Mouse (Mus musculus): Measurements from ENCODE around the gene Art3.

Gene Art3

DNA sequence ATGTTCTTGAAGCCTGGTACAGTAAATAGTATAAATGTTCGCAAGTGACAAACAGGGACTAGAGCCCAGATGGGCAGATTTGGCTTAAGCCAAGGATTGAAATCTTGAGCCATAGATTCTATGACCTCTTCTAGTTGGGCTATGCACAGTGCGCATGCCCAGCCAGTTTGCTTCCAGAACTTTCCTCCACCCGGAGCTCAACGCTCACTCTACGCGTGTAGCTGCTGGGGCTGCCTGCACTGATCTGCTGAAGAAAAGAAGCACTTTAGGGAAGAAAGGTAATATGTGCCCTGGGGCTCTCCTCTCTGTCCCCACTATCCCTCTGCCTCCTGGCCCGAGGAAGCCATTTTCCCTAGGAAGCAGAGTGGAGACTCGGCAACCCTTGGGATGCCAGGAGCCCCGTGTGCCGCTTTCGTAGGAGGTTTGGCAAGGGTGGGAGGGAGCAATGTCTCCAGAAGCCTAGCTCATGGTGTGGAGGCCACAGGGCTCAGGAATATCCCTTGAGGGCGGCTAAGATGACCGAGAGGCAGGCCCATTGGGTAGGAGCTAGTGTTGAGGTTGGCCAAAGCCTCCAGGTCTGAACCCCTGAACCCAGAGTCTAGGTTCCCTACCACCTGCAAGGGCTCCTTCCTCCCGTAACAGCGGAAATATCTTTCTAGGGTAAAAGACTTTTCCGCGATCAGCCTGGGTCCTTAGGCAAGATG, at the start of gene Art3:
Gene Art3 (plus strand): TSS at position 193 of the 704 bp plus-strand sequence.
- no peak for DNase-seq (ENCODE audit: low read depth, low spot score)

DNA sequence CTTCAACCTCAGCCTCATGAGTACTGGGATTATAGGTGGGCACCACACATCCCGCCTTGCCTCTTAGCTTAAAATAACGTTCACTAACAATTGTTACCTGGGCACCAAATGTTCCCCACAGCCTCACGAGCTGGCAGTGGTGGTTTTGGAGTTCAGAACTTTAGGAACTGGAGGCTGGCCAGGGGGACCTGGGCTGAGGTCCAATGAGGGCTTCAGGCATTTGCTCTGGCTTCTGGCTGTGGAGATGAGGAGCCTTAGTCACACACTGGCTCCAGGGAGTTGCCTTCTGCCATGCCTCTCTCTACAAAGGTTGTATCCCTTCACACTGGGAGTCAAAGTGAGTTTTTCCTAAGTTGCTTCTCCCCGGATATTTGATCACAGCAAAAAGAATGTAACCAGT, 49.1 kb upstream of the Art3 start:
- DNase-seq (ENCODE audit: low read depth, low spot score): no peak

- DNase-seq (ENCODE audit: low read depth, low spot score): no peak
Observed at GRCm38 (mm10) chr5:92283107-92283506, 48.5 kb upstream of the Art3 start.

GRCm38 (mm10) chr5:92287840-92288239, 43.8 kb upstream of the Art3 start:
- DNase-seq (ENCODE audit: low read depth, low spot score): no peak

DNA sequence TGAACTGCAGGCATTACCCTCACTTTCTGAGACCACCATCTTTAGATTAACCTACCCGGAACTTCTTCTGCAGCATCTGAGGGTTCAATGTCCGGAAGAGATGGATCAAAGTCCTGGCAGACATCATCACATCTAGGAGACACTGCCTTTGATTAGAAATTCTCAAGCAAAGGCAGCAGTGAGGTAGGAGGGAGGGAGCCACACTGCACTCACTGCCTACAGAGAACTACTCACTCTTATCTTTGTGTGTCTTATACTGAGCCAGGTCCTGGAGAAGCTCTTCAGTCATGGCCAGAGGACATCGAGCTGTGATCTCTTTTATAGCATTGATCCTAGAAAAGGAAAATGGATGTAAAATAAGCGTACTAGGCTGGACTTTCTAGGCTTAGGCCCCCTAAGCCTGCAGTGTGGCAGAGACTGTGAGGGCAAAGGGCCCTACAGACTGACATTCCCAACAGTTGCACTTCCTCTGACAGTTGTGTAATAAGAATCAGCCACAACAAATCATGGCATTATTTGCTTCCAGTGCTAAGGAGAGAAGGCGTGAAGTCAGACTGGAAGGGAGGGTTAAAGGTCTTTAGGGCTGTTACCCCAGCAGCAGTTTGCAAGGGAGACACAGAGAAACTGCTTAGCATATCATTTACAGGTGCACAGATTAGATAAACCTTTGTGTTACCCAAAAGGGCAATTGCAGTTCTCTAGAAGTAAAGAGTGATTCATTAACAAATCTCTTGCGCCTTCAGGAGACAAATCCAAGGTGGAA, 39.8 kb upstream of the Art3 start:
- DNase-seq (ENCODE audit: low read depth, low spot score): no peak

DNA sequence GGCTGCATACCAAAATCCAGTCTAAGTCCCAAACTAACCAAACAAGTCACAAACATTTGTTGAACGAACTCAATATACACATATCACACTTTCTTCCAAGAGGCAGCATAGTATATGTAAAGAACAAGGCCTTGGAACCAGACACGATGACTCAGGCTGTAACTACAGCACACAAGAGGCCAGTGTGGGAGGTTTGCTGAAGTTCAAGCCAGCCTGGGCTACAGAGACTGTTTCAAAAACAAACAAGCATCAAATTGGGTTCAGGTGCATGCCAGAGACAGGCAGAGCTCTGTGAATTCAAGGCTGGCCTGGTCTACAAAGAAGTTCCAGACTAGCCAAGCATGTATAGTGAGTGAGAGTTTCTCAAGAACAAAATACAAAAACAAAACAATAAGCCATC, 37.1 kb upstream of the Art3 start:
- DNase-seq (ENCODE audit: low read depth, low spot score): no peak

DNA sequence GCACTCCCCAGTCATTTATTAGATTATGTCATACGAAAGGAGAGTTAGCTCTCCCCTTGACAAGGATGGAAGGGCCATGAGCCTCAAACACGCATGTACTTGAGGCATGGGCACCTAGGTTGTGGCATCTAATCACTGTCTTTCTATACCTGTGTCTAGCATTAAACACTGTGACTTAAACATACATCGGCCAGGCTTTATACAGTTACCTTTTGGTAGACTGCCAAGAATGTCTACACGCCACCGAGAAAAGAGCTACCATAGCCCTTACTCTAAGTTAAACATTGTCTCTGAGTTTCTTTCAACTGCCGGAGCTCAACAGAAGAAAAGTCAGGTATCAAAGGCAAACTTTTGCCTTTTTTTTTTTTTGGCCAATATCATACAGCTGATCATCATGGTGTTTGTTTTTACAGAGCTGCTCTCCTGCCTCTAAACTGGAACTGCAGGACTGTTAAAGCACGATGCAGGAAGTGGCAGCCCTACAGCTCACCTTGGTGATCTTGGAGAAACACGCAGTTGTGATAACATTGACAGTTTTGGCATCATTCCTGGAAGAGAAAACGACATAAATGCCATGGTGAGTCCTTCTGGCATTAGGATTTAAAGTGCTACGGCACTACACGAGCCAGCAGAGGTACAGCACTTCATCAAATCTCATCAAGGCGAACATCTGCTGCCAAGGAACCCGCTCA, 29.3 kb upstream of the Art3 start:
- DNase-seq (ENCODE audit: low read depth, low spot score): no peak

DNA sequence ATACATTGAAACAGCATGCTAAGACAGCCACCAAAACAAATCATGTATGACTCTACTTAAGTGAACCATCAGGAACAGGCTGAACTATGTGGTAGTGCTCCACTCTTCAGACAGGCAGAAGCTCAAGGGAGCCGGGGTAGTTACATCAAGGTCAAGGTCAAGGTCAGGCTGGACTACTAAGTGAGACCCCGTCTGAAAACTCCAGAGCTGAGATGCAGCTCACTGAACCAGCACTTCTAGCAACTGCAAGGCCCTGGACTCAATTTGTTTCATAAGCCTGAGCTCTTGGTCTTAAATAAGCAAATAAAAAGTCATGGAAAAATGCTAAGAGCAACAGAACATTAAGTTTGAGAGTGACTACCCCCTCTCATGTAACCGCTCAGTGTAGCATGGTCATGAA, 27.3 kb upstream of the Art3 start:
- no peak for DNase-seq (ENCODE audit: low read depth, low spot score)

DNA sequence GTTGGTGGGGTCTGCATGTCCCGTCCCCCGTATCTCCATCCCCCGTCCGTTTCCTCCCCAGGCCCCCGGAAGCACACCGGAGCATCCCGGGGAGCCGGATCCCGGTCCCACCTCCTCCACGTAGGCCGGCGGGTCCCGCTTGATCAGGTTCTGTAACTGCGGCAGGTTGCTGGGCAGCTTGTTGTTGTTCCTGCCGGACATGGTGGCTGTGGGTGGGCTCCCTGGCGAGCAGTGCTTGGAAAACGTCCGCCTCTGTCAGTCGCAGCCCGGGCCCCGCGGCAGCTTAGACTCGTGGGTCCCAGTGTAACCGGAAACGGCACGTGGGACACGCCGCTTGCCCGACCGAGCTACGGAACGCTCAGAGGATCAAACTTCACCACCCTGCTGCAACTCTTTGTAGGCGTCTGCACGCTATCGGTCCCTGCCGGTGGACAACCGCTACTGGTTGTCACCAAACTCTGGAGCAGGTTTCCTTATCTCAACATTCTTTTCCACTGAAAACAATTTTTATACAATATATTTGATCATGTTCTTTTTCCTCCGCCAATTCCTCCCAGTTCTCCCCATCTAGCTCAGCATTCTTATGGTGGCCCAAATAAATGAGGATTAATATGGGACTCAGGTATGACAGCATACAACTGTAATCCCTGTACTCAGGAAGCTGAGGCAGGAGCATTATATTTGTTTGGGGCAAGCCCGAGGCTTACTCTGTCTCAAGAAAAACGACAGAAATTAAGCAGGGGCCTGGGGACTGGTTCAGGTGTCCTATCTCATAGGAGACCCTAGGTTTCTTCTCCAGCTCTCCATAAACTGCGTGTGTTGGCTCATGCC, 21.7 kb upstream of the Art3 start, which contains the start of gene Sdad1:
Gene Sdad1 (minus strand): TSS at position 799 of the 831 bp plus-strand sequence.
- DNase-seq (ENCODE audit: low read depth, low spot score): peak; percentile 88

DNA sequence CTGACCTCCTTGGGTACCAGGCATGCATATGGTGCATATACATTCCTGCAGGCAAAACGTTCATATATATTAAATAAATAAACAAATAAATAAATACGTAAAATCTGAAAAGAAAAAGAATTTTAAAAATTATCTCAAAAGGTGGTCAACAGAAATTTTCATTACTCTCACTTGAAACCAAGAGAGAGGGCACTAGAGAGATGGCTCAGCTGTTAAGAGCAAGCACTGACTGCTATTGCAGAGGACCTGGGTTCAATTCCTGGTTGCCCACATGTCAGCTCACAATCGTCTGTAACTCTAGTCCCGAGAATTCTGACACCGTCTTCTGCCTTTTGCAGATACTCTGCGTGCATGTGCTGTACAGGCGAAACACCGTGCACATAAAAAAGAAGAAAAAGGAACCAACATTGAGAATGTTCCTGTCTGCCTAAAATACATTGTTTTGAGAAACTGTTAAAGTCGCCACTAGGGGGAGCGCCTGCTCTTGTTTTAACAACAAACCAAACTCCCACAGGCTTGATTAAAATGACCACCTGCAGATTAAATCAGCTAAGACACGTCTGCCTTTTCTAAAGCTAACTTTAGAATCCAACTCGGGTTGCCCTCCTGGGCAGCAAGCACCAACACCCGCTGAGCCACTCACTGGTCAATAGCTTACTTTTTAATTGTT, 19.4 kb upstream of the Art3 start:
- DNase-seq (ENCODE audit: low read depth, low spot score): peak; percentile 64

DNA sequence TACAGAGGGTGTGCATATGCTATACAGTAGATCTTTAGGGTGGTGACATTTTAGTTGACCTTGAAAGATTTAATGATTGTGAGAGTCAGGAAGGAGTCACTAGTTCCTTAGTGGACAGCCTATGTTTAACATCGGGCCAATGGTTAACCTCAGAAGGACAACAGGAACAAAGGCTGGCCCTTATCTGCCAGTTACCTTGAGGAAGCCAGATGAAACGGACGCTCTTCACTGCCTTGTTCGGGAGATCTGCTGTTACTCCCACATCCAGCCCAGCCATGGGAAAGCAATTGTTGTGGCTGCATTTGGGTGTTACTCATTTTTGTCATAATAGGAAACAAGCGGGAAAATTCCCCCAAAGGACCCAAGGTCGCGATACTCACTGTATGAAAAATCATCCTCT, 17.9 kb upstream of the Art3 start:
- no peak for DNase-seq (ENCODE audit: low read depth, low spot score)

- DNase-seq (ENCODE audit: low read depth, low spot score): no peak
Observed at GRCm38 (mm10) chr5:92318119-92318518, 13.5 kb upstream of the Art3 start.

DNA sequence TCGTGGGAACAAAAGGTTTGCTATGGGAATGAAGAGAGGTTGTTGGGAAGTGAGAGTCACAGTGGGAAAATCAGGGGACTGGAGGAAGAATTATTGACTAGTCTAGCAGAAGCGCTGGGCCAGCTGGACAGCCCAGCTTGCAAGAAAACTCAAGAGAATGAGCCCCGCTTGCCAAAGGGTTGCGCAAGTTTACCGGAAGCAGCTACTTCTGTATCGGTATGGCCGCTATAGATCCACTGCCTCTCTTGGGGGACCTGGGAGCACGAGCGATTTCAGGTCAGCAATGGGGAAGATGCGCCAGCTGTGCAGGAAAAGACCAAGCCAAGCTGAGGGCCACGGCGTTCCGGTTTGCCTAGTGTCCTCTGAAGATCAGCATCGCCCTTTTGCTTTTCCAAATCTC, 13.0 kb upstream of the Art3 start:
- DNase-seq (ENCODE audit: low read depth, low spot score): no peak

DNA sequence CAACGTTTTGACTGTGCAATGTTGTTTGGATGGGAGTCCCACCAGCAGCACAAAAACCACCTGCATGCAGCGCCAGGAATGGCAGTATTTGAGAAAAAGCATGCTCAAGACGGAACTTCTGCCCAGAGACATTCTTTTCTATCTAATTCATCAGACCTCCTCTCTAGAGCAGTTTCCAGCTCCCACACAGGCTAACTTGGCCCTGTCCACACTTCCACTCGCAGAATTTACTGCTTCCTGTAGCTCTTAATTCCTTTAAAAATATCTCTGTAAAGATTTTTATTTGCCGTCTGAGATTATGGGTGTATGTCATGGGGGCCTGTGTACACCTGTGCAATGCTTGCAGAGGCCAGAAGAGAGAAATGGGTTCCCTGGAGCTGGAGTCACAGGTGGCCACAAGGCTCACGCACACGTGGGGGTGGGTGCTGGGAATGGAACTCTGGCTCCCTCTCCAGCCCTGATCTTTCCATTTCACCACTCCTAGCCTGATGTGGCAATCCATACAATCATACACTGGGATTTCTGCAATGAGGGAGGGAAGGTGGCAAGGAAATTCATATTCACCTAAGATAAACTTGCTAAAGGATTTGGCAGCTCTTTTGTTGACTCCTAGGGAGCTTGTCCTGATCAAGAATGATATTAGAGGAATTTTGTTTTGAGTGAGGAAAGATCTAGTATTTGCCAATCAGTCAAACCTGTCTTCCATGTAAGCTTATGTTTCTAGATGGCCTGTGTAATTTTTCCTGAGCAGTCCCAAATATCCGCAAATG, 9.8 kb upstream of the Art3 start:
- no peak for DNase-seq (ENCODE audit: low read depth, low spot score)

DNA sequence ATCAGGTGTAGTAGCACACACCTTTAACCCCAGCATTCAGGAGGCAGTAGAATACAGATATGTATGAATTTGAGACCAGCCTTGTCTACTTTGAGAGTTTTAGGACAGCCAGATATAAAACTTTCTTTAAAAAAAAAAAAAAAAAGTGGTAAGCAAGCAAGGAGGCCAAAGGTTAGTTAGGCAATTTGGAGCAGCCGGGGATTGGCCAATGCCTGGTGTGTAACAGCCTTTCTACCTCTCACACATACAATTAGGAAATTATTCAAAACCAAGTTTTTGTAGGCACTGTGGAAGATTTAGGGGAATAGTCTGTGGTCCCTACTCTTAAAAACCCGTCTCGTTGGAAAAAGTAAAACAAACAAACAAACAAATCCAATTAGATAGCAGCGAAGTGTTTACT, 9.0 kb upstream of the Art3 start:
- DNase-seq (ENCODE audit: low read depth, low spot score): no peak

DNA sequence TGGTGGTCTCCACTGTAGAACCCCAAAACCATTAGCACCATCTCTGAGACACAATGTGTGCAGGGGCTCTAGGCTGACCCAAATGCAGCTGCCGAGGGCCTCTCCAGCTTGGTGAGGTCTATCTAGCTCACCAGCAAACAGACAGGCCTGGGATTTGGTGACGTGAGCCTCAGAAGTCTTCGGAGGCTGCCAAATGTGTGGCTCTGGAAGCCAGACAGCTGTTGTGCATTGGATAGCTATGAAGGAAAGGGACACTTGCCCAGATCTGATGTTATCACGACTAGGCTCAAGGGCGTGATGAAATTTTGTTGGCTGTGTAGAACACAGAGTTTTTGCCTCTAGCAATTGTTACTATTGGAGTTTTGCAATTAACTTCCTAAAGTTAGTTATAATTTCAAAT, 8.4 kb upstream of the Art3 start:
- DNase-seq (ENCODE audit: low read depth, low spot score): no peak

DNA sequence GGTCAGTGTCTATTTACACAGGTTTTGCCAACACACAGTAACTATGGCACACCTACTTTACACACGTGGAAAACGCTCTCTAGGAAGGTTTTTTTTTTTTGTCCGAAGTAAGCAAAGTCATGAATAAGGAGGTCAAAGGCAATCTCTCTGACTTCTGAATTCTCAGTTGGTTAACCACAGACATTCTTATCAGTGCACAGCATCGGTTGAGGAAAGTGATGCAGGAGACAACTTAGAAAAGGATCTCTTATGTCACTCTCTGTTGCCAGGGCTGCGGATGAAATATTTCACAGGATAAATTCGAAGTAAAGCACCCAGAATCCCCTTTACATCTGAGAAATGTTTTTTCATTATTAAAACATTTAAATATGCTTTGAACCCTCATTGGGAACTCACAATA, 4.3 kb upstream of the Art3 start:
- DNase-seq (ENCODE audit: low read depth, low spot score): no peak

GRCm38 (mm10) chr5:92327929-92328328, 3.7 kb upstream of the Art3 start, which contains the start of gene Cxcl9:
TSS of gene Cxcl9 (minus strand) at chr5:92328079.
- no peak for DNase-seq (ENCODE audit: low read depth, low spot score)

DNA sequence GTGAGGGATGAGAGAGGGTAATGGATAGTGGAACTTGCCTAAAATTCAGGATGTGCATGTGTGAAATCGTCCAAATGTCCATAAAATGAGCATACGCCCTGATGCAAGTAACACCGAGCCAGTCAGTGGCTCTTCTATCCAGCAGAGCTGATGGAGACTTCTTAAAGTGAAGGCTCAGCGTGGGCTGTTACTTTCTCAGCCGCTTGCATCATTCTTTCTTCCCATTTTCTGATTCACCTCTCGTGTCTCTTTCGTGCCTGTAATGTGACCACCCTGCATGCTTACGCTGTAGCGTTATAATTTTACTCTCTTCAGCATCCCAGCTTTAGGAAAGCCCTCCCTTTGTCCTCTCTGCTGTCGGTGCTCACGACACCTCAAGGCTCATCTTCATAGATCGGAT, 505 bp upstream of the Art3 start:
- DNase-seq (ENCODE audit: low read depth, low spot score): no peak

- no peak for DNase-seq (ENCODE audit: low read depth, low spot score)
Observed at GRCm38 (mm10) chr5:92332359-92332840, 773 bp downstream of the Art3 start.
